Mouse (Mus musculus) heart, adult 2 months (tissue): ENCODE measurements around the gene Krt6b. TPM values are rescaled to one million over a fixed set of nuclear protein-coding genes. Genes with fewer than 3 reads are reported as not detected.

Experiments used
- DNase-seq, 2 experiments: peaks; one replicate each; pipeline ENCODE4 v3.0.0; 2021
- H3K27ac ChIP-seq: fragments of 200-600 bp; 2 replicates; pipeline ENCODE4 v1.8.1; 2022
- H3K27me3 ChIP-seq: fragments of 200-500 bp; 2 replicates; pipeline ENCODE4 v1.6.1; 2012; ENCODE audit warnings: mild to moderate bottlenecking, low read length, inconsistent platforms, mixed read lengths; ENCODE audit not compliant: control insufficient read depth, insufficient read depth
- H3K36me3 ChIP-seq: fragments of 200-500 bp; 2 replicates; pipeline ENCODE4 v1.6.1; 2012; ENCODE audit warnings: low read length, inconsistent platforms; ENCODE audit not compliant: control insufficient read depth, insufficient read depth
- H3K4me1 ChIP-seq: fragments of 200-500 bp; 2 replicates; pipeline ENCODE4 v1.6.1; 2011; ENCODE audit warnings: low read length; ENCODE audit not compliant: control insufficient read depth, insufficient read depth
- H3K4me3 ChIP-seq: fragments of 200-600 bp; 2 replicates; pipeline ENCODE4 v1.8.1; 2022
- H3K79me2 ChIP-seq: fragments of 200-500 bp; replicated peaks from 2 replicates; pipeline ENCODE4 v1.6.1; 2012; ENCODE audit warnings: mild to moderate bottlenecking, inconsistent platforms, low read length, moderate library complexity, mixed read lengths; ENCODE audit not compliant: control insufficient read depth, insufficient read depth
- H3K9ac ChIP-seq: fragments of 200-500 bp; 2 replicates; pipeline ENCODE4 v1.6.1; 2012; ENCODE audit warnings: low read depth, mild to moderate bottlenecking, control low read depth, inconsistent platforms, low read length, mixed read lengths
- CTCF ChIP-seq: fragments of 200-600 bp; IDR thresholded peaks from 2 replicates; pipeline ENCODE4 v1.8.1; 2022; ENCODE audit warnings: antibody characterized with exemption, mild to moderate bottlenecking, moderate library complexity
- EP300 ChIP-seq: fragments of 200-500 bp; IDR thresholded peaks from 2 replicates; pipeline ENCODE4 v1.6.1; 2011; ENCODE audit warnings: low read depth, low read length, control low read depth; ENCODE audit not compliant: insufficient read depth
- POLR2A ChIP-seq: fragments of 200-500 bp; IDR thresholded peaks from 2 replicates; pipeline ENCODE4 v1.6.1; 2011; ENCODE audit warnings: mild to moderate bottlenecking, low read depth, low read length, control low read depth; ENCODE audit not compliant: insufficient read depth
- WGBS: fragments of 180-500 bp; shearing (Covaris S2); methylation state at CpG from one replicate; pipeline ENCODE4 v1.1.7; 2018; 5-methylcytosine and 5-hydroxymethylcytosine counted together
- intact Hi-C: fragments of 180-260 bp; cut with DNase I; formaldehyde crosslinking; loops from one replicate; pipeline ENCODE4 v1.15.1; 2025
- long read RNA-seq: library from polyadenylated mRNA; stranded (forward); transcript quantifications from one replicate; pipeline ENCODE4 v2.0.0, GENCODE M21; 2021
- polyA plus RNA-seq: library from polyadenylated mRNA; depleted of rRNA; stranded (reverse); fragments of >200 nt; gene quantifications from 2 replicates; pipeline ENCODE4 v1.2.3, GENCODE M21; 2012; rRNA removed
- total RNA-seq, 2 experiments: library from RNA; stranded (reverse); gene quantifications; 2 replicates each; pipeline ENCODE4 v1.2.3; 2021

Gene Krt6b
- total RNA-seq: not detected
- 0.04 TPM in 1 of 2 replicates, not detected in the other for polyA plus RNA-seq
- long read RNA-seq: 0 reads

- intact Hi-C loops: no loop called here
- Histone ChIP-seq H3K27me3 (no peaks in the 10 kb centered on the region), H3K27ac (no peak within 1 kb of the TSS), H3K4me3 (no peak within 1 kb of the TSS), H3K9ac (no peak within 1 kb of the TSS), H3K79me2 (no peaks in the 10 kb centered on the region), H3K4me1 (no peaks in the 10 kb centered on the region), H3K36me3 (no peaks in the 10 kb centered on the region)
- whole genome bisulfite sequencing: 84% methylated on average over 2 of the region's 2 CpGs
- no peak for DNase-seq
- TF ChIP-seq CTCF (no peak), POLR2A (no peak), EP300 (no peak)
Measured at GRCm38 (mm10) chr15:101680187-101680586, at the start of gene Krt6b. Gene Krt6b (minus strand): TSS chr15:101680287.

GRCm38 (mm10) chr15:101724686-101725085 lies 44.6 kb upstream of the Krt6b start:
- H3K27ac ChIP-seq: no peak overlapping the region
- H3K4me1 ChIP-seq: no peaks in the 10 kb centered on the region
- intact Hi-C loops: no loop called here
- H3K9ac ChIP-seq: no peak overlapping the region
- no peaks in the 10 kb centered on the region; the same call in 1 of the 2 replicates for H3K27me3 ChIP-seq
- H3K4me3 ChIP-seq: no peak overlapping the region
- no peak for DNase-seq
- WGBS: 51% methylated on average over 5 of the region's 5 CpGs
- no peak for TF ChIP-seq CTCF
- no peak for TF ChIP-seq EP300
- TF ChIP-seq POLR2A: no peak
- no peaks in the 10 kb centered on the region for H3K36me3 ChIP-seq
- H3K79me2 ChIP-seq: no peaks in the 10 kb centered on the region

GRCm38 (mm10) chr15:101715831-101716230 lies 35.7 kb upstream of the Krt6b start:
- intact Hi-C loops: no loop called here
- 43% methylated on average over 3 of the region's 3 CpGs for WGBS
- no peaks in the 10 kb centered on the region for H3K4me1 ChIP-seq
- no peak overlapping the region for H3K27ac ChIP-seq
- H3K4me3 ChIP-seq: no peak overlapping the region
- no peak for DNase-seq
- TF ChIP-seq EP300 (no peak), POLR2A (no peak), CTCF (no peak)
- H3K9ac ChIP-seq: no peak overlapping the region
- H3K27me3 ChIP-seq: no peaks in the 10 kb centered on the region
- no peaks in the 10 kb centered on the region for H3K36me3 ChIP-seq
- no peaks in the 10 kb centered on the region for H3K79me2 ChIP-seq

GRCm38 (mm10) chr15:101714356-101714755 lies 34.3 kb upstream of the Krt6b start:
- no peaks in the 10 kb centered on the region for H3K36me3 ChIP-seq
- 71% methylated on average over 5 of the region's 5 CpGs for WGBS

DNA sequence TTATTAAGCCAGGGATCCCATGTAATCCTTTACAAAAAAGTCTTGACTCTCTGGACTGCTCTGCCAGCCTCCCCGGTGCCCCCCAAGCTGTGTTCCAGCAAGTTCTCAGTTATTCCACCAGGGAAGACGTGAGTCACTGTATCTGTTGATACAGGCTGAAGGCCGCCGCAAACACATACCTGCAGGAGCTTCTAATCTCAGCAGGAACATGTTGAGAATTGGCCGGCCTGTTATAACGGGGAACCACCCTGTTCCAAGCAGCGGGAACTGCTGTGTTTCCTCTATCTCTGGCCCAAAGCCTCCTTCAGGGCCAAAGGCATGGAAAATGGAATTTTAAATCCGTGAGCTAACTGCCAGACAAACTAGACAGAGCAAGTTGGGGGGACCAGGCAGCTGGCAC lies 33.6 kb upstream of the Krt6b start:
- Histone ChIP-seq H3K4me1 (no peaks in the 10 kb centered on the region), H3K27ac (no peak overlapping the region), H3K79me2 (no peaks in the 10 kb centered on the region), H3K4me3 (no peak overlapping the region), H3K36me3 (no peaks in the 10 kb centered on the region), H3K9ac (no peak overlapping the region), H3K27me3 (no peaks in the 10 kb centered on the region)
- TF ChIP-seq CTCF (no peak), POLR2A (no peak), EP300 (no peak)
- no peak for DNase-seq
- WGBS: 51% methylated on average over 8 of the region's 8 CpGs
- intact Hi-C loops: no loop called here

More at GRCm38 (mm10) chr15:101714356-101714755, 34.3 kb upstream of the Krt6b start:
- H3K27ac ChIP-seq: no peak overlapping the region
- H3K4me3 ChIP-seq: no peak overlapping the region
- no peaks in the 10 kb centered on the region for H3K79me2 ChIP-seq
- intact Hi-C loops: no loop called here
- H3K4me1 ChIP-seq: no peaks in the 10 kb centered on the region
- TF ChIP-seq CTCF (no peak), POLR2A (no peak)
- no peaks in the 10 kb centered on the region for H3K27me3 ChIP-seq
- no peak overlapping the region for H3K9ac ChIP-seq
- no peak for DNase-seq

DNA sequence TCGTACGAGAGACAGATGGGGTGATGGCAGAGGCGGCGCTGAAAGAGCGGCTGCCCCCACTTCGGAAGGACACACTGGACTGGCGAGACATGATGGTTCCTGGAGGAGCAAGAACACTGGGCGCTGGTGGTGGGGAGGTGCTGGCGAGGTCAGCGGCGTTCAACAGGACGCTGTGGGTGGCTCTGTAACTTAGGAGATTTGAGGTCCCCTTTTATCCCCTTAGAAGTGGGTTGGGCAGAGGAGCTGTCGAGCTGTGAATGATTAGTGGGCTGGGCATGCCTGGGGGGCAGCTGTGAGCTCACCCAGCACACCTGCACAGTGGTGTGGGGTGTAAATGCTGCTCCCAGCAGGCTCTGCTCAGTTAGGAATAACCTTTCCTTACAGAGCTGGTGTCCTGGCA lies 32.6 kb upstream of the Krt6b start, which contains the start of gene Krt5:
TSS of gene Krt5 (minus strand) at position 179 of the 400 bp plus-strand sequence.
- DNase-seq: no peak
- Histone ChIP-seq H3K27me3 (no peaks in the 10 kb centered on the region), H3K4me3 (no peak within 1 kb of the TSS), H3K9ac (no peak within 1 kb of the TSS), H3K27ac (no peak within 1 kb of the TSS), H3K4me1 (no peaks in the 10 kb centered on the region), H3K79me2 (no peaks in the 10 kb centered on the region), H3K36me3 (no peaks in the 10 kb centered on the region)
- WGBS: 68% methylated on average over 13 of the region's 13 CpGs
- TF ChIP-seq POLR2A: no peak
- TF ChIP-seq CTCF: no peak
- no peak for TF ChIP-seq EP300
- intact Hi-C loops: no loop called here
